Mouse (Mus musculus): ENCODE data around the gene Ankra2.

GRCm38 (mm10) chr13:98254921-98255320 lies 8.0 kb upstream of the Ankra2 start:
- TF ChIP-seq TAL1 (IDR thresholded peaks at IDR 0.05; ENCODE audit: low read length) (no peak), GATA1 (IDR thresholded peaks at IDR 0.05; ENCODE audit: low read length) (no peak)
